Mouse (Mus musculus) C2C12 (cell line): Measurements from ENCODE around the gene Med12l.

Experiments used
- CTCF ChIP-seq: IDR thresholded peaks from one replicate; pipeline ENCODE4 v1.5.1; 2011; ENCODE audit not compliant: control insufficient read depth, insufficient read depth, insufficient read length
- FOSL1 ChIP-seq: IDR thresholded peaks from one replicate; pipeline ENCODE4 v1.8.0; 2011; ENCODE audit warnings: mild to moderate bottlenecking, low read length; ENCODE audit not compliant: poor library complexity, insufficient read depth, severe bottlenecking
- MYOD1 ChIP-seq: IDR thresholded peaks from one replicate; pipeline ENCODE4 v1.6.1; 2011; ENCODE audit warnings: low read depth; ENCODE audit not compliant: control insufficient read depth, insufficient read length

- no peak for TF ChIP-seq CTCF
- TF ChIP-seq MYOD1, result no peak
- TF ChIP-seq FOSL1, result no peak
Measured at GRCm38 (mm10) chr3:59131081-59131480, 125.5 kb downstream of the Med12l start.
